Mouse (Mus musculus): Measurements from ENCODE around the gene Ddx24.

Ddx24 gene

GRCm38 (mm10) chr12:103434861-103435260 lies 9.2 kb upstream of the Ddx24 start:
- no peak overlapping the region for H3K4me3 ChIP-seq (replicated peaks; ENCODE audit: low read length)
- no peaks in the 10 kb centered on the region for H3K9me3 ChIP-seq (ENCODE audit: low read length)
- H3K4me1 ChIP-seq (replicated peaks; ENCODE audit: low read depth, low read length) = no peaks in the 10 kb centered on the region
- no peaks in the 10 kb centered on the region for H3K27me3 ChIP-seq (ENCODE audit: insufficient read depth, low read length)
- TF ChIP-seq NANOG (IDR thresholded peaks at IDR 0.05; ENCODE audit: borderline replicate concordance, low read length) (no peak), POU5F1 (IDR thresholded peaks at IDR 0.05; ENCODE audit: borderline replicate concordance, low read length) (no peak), CTCF (conservative IDR thresholded peaks at IDR 0.05; ENCODE audit: low read length) (no peak)
- no peaks in the 10 kb centered on the region for H3K36me3 ChIP-seq (ENCODE audit: insufficient read depth, low read length)

GRCm38 (mm10) chr12:103433986-103434731 lies 8.5 kb upstream of the Ddx24 start, which contains the start of gene Ifi27:
TSS of gene Ifi27 (plus strand) at chr12:103434211.
- Histone ChIP-seq H3K36me3 (ENCODE audit: insufficient read depth, low read length) (no peaks in the 10 kb centered on the region), H3K4me3 (replicated peaks; ENCODE audit: low read length) (no peak within 1 kb of the TSS), H3K27me3 (ENCODE audit: insufficient read depth, low read length) (no peaks in the 10 kb centered on the region), H3K9me3 (ENCODE audit: low read length) (no peaks in the 10 kb centered on the region), H3K4me1 (replicated peaks; ENCODE audit: low read depth, low read length) (no peaks in the 10 kb centered on the region)
- TF ChIP-seq POU5F1 (IDR thresholded peaks at IDR 0.05; ENCODE audit: borderline replicate concordance, low read length) = no peak

- Histone ChIP-seq H3K4me1 (replicated peaks; ENCODE audit: low read depth, low read length) (no peaks in the 10 kb centered on the region), H3K36me3 (ENCODE audit: insufficient read depth, low read length) (no peaks in the 10 kb centered on the region), H3K27me3 (ENCODE audit: insufficient read depth, low read length) (no peaks in the 10 kb centered on the region), H3K9me3 (ENCODE audit: low read length) (no peaks in the 10 kb centered on the region), H3K4me3 (replicated peaks; ENCODE audit: low read length) (no peak overlapping the region)
- TF ChIP-seq NANOG (IDR thresholded peaks at IDR 0.05; ENCODE audit: borderline replicate concordance, low read length) = no peak
- TF ChIP-seq CTCF (conservative IDR thresholded peaks at IDR 0.05; ENCODE audit: low read length) = no peak
- no peak for TF ChIP-seq POU5F1 (IDR thresholded peaks at IDR 0.05; ENCODE audit: borderline replicate concordance, low read length)
Observed at GRCm38 (mm10) chr12:103433430-103433829, 7.8 kb upstream of the Ddx24 start.

GRCm38 (mm10) chr12:103426710-103427109 lies 1.1 kb upstream of the Ddx24 start:
- Histone ChIP-seq H3K4me3 (replicated peaks; ENCODE audit: low read length) (no peak overlapping the region), H3K9me3 (ENCODE audit: low read length) (no peaks in the 10 kb centered on the region), H3K27me3 (ENCODE audit: insufficient read depth, low read length) (no peaks in the 10 kb centered on the region), H3K4me1 (replicated peaks; ENCODE audit: low read depth, low read length) (peaks cover 30% of the 10 kb centered on the region), H3K36me3 (ENCODE audit: insufficient read depth, low read length) (peaks cover 26% of the 10 kb centered on the region)
- TF ChIP-seq POU5F1 (IDR thresholded peaks at IDR 0.05; ENCODE audit: borderline replicate concordance, low read length) (no peak), CTCF (conservative IDR thresholded peaks at IDR 0.05; ENCODE audit: low read length) (peak; percentile 23)

GRCm38 (mm10) chr12:103425016-103425728 lies 458 bp downstream of the Ddx24 start:
- Histone ChIP-seq H3K27me3 (ENCODE audit: insufficient read depth, low read length) (no peaks in the 10 kb centered on the region), H3K4me3 (replicated peaks; ENCODE audit: low read length) (peak overlapping the region; percentile 96), H3K4me1 (replicated peaks; ENCODE audit: low read depth, low read length) (peaks cover 43% of the 10 kb centered on the region), H3K9me3 (ENCODE audit: low read length) (no peaks in the 10 kb centered on the region), H3K36me3 (ENCODE audit: insufficient read depth, low read length) (peaks cover 38% of the 10 kb centered on the region)
- TF ChIP-seq CTCF (conservative IDR thresholded peaks at IDR 0.05; ENCODE audit: low read length) = no peak
- no peak for TF ChIP-seq POU5F1 (IDR thresholded peaks at IDR 0.05; ENCODE audit: borderline replicate concordance, low read length)
- TF ChIP-seq NANOG (IDR thresholded peaks at IDR 0.05; ENCODE audit: borderline replicate concordance, low read length) = no peak

GRCm38 (mm10) chr12:103408144-103408543 lies 17.5 kb downstream of the Ddx24 start:
- no peaks in the 10 kb centered on the region for H3K27me3 ChIP-seq (ENCODE audit: insufficient read depth, low read length)
- H3K4me1 ChIP-seq (replicated peaks; ENCODE audit: low read depth, low read length) = peaks cover 3% of the 10 kb centered on the region; the same call in 1 of the 2 replicates
- no peak overlapping the region for H3K4me3 ChIP-seq (replicated peaks; ENCODE audit: low read length)
- TF ChIP-seq NANOG (IDR thresholded peaks at IDR 0.05; ENCODE audit: borderline replicate concordance, low read length) (no peak), CTCF (conservative IDR thresholded peaks at IDR 0.05; ENCODE audit: low read length) (no peak), POU5F1 (IDR thresholded peaks at IDR 0.05; ENCODE audit: borderline replicate concordance, low read length) (no peak)
- H3K36me3 ChIP-seq (ENCODE audit: insufficient read depth, low read length) = peaks cover 100% of the 10 kb centered on the region
- H3K9me3 ChIP-seq (ENCODE audit: low read length) = no peaks in the 10 kb centered on the region

GRCm38 (mm10) chr12:103407720-103408119 lies 17.9 kb downstream of the Ddx24 start, which contains the start of gene 9330161L09Rik:
TSS of gene 9330161L09Rik (minus strand) at chr12:103407820.
- no peaks in the 10 kb centered on the region for H3K9me3 ChIP-seq (ENCODE audit: low read length)
- H3K27me3 ChIP-seq (ENCODE audit: insufficient read depth, low read length) = no peaks in the 10 kb centered on the region
- H3K4me3 ChIP-seq (replicated peaks; ENCODE audit: low read length) = no peak within 1 kb of the TSS
- H3K36me3 ChIP-seq (ENCODE audit: insufficient read depth, low read length) = peaks cover 98% of the 10 kb centered on the region
- H3K4me1 ChIP-seq (replicated peaks; ENCODE audit: low read depth, low read length) = peaks cover 3% of the 10 kb centered on the region; the same call in 1 of the 2 replicates
- TF ChIP-seq NANOG (IDR thresholded peaks at IDR 0.05; ENCODE audit: borderline replicate concordance, low read length) (no peak), POU5F1 (IDR thresholded peaks at IDR 0.05; ENCODE audit: borderline replicate concordance, low read length) (no peak), CTCF (conservative IDR thresholded peaks at IDR 0.05; ENCODE audit: low read length) (no peak)

GRCm38 (mm10) chr12:103404131-103404530 lies 21.5 kb downstream of the Ddx24 start:
- Histone ChIP-seq H3K36me3 (ENCODE audit: insufficient read depth, low read length) (peaks cover 74% of the 10 kb centered on the region), H3K9me3 (ENCODE audit: low read length) (no peaks in the 10 kb centered on the region), H3K27me3 (ENCODE audit: insufficient read depth, low read length) (no peaks in the 10 kb centered on the region), H3K4me1 (replicated peaks; ENCODE audit: low read depth, low read length) (peaks cover 3% of the 10 kb centered on the region; the same call in 1 of the 2 replicates), H3K4me3 (replicated peaks; ENCODE audit: low read length) (no peak overlapping the region)
- TF ChIP-seq NANOG (IDR thresholded peaks at IDR 0.05; ENCODE audit: borderline replicate concordance, low read length) = no peak
- TF ChIP-seq CTCF (conservative IDR thresholded peaks at IDR 0.05; ENCODE audit: low read length) = no peak
- no peak for TF ChIP-seq POU5F1 (IDR thresholded peaks at IDR 0.05; ENCODE audit: borderline replicate concordance, low read length)
